Mouse (Mus musculus) intestine, postnatal 0 days (tissue): ENCODE data around the gene Bcas3. TPM values are rescaled to one million over a fixed set of nuclear protein-coding genes. Genes with fewer than 3 reads are reported as not detected.
"Not testable (repeated sequence)": the region's sequence is repeated elsewhere in the genome, so short reads cannot be mapped to it uniquely, and the experiment has no call there.

Experiments
- ATAC-seq: fragments of 200-750 bp; cut with Nextera tagmentation; 2 replicates; pipeline ENCODE4 v1.8.0; 2017; ENCODE audit warnings: mild to moderate bottlenecking, moderate TSS enrichment, moderate library complexity
- H3K27ac ChIP-seq: fragments of 300-500 bp; sonication (generic); 2 replicates; pipeline ENCODE4 v1.5.1; 2014; ENCODE audit warnings: mild to moderate bottlenecking, low read depth, low read length, moderate library complexity
- H3K27me3 ChIP-seq: fragments of 300-500 bp; sonication (generic); replicated peaks from 2 replicates; pipeline ENCODE4 v1.6.1; 2014; ENCODE audit warnings: low read length, mixed read lengths; ENCODE audit not compliant: control insufficient read depth, insufficient read depth
- H3K36me3 ChIP-seq: fragments of 300-500 bp; sonication (generic); 2 replicates; pipeline ENCODE4 v1.6.1; 2014; ENCODE audit warnings: mild to moderate bottlenecking, moderate library complexity; ENCODE audit not compliant: control insufficient read depth, insufficient read depth
- H3K4me1 ChIP-seq: fragments of 300-500 bp; sonication (generic); replicated peaks from 2 replicates; pipeline ENCODE4 v1.6.1; 2014; ENCODE audit warnings: antibody characterized with exemption, low read length, mixed read lengths; ENCODE audit not compliant: control insufficient read depth, insufficient read depth
- H3K4me2 ChIP-seq: fragments of 300-500 bp; sonication (generic); replicated peaks from 2 replicates; pipeline ENCODE4 v1.6.1; 2014; ENCODE audit warnings: low read depth, mild to moderate bottlenecking, moderate library complexity
- H3K4me3 ChIP-seq: fragments of 300-500 bp; sonication (generic); 2 replicates; pipeline ENCODE4 v1.5.1; 2014; ENCODE audit warnings: low read depth, low read length
- H3K9ac ChIP-seq: fragments of 300-500 bp; sonication (generic); 2 replicates; pipeline ENCODE4 v1.6.1; 2014; ENCODE audit warnings: mild to moderate bottlenecking, low read depth, low read length
- H3K9me3 ChIP-seq: fragments of 300-500 bp; sonication (generic); 2 replicates; pipeline ENCODE4 v1.6.1; 2016; ENCODE audit warnings: mixed run types; ENCODE audit not compliant: control insufficient read depth
- CTCF ChIP-seq: sonication (generic); IDR thresholded peaks from 2 replicates; pipeline ENCODE4 v1.5.1; 2016; ENCODE audit warnings: low read depth, mild to moderate bottlenecking, control low read depth, antibody characterized with exemption, moderate library complexity
- WGBS: fragments of 180-500 bp; shearing (Covaris S2); extraction: QIAGEN DNeasy Blood & Tissue Kit; methylation state at CpG from one replicate; pipeline ENCODE4 v1.1.7; 2014; 5-methylcytosine and 5-hydroxymethylcytosine counted together
- polyA plus RNA-seq: library from polyadenylated mRNA; unstranded; fragments of >200 nt; fragmentation: Nextera tagmentation; extraction: Ambion mirVana; gene quantifications from 2 replicates; pipeline ENCODE4 v1.2.1, GENCODE M21; 2015

Gene Bcas3
- polyA plus RNA-seq, 1 experiment from 2014 or later: 17.2 TPM

DNA sequence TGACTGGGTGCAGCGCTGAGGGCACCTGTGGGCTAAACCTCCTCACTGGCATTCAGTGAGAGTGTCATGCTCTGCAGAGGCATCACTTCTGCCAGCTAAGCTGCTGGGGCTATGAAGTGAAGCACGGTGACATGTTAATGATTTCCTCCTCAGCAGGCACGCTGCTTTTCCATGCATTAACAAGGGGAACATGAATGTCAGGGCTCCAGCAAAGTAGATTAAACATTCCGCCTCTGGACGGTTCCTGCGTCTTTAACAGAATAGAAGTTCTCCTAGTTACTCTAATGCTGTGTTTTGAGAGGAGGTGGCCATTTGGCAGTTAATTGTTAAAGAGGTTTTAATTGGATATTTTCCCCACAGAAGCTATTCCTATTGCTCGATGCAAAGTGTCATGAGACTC lies 134.5 kb downstream of the Bcas3 start:
- Histone ChIP-seq H3K27ac (no peak overlapping the region), H3K9me3 (no peaks in the 10 kb centered on the region), H3K9ac (no peak overlapping the region), H3K27me3 (no peaks in the 10 kb centered on the region), H3K4me3 (no peak overlapping the region), H3K4me2 (no peak overlapping the region), H3K4me1 (no peaks in the 10 kb centered on the region), H3K36me3 (no peaks in the 10 kb centered on the region; the same call in 1 of the 2 replicates)
- no peak for TF ChIP-seq CTCF
- 69% methylated on average over 7 of the region's 7 CpGs for WGBS
- no peak for ATAC-seq

DNA sequence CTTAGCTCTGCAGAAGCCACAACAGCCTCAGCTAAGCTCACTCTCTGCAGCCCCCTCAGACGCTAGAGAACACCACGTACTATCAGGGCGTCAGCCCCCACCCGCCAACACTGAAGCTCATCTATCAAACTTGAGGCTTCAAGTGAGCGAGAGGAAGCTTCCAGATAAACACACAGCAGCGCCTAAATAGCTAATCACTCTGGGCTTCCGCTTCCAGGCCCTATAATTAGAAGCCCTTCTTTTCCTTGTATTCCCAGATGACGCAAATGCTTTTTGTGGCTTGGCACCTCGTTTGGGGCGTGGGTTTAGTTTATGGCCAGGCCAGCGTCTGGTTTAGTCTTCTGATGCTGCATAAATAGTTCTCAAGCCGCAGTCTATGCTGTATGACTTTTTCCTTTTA lies 139.3 kb downstream of the Bcas3 start:
- Histone ChIP-seq H3K9ac (no peak overlapping the region), H3K27ac (no peak overlapping the region), H3K4me1 (no peaks in the 10 kb centered on the region; the same call in 1 of the 2 replicates), H3K9me3 (no peaks in the 10 kb centered on the region), H3K4me2 (peak overlapping the region; percentile 10; the same call in 1 of the 2 replicates), H3K36me3 (no peaks in the 10 kb centered on the region), H3K27me3 (no peaks in the 10 kb centered on the region), H3K4me3 (no peak overlapping the region)
- TF ChIP-seq CTCF: no peak
- 19% methylated on average over 12 of the region's 12 CpGs for WGBS
- ATAC-seq: peak; percentile 41; the same call in 1 of the 2 replicates

DNA sequence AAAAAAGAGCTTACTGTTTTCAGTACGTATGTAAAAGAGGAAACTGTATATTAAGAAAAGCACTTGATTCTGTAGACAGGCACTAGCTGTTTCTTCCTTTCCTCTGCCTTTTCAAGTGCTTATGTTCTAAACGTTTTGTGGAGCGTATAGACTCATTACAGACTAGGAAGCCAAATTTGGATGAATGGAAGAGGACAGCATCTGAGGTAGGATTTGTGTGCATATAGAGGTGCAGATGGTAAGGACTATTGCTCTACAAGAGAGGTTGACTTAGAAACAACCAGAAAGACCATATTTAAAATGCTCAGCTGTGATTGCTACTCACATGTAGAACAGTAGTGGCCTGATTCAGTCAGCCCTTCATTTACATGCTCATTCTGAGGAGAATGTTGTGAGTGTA lies 139.7 kb downstream of the Bcas3 start:
- no peaks in the 10 kb centered on the region for H3K27me3 ChIP-seq
- no peak for TF ChIP-seq CTCF
- ATAC-seq: no peak
- H3K4me3 ChIP-seq: no peak overlapping the region
- H3K36me3 ChIP-seq: no peaks in the 10 kb centered on the region
- H3K4me1 ChIP-seq: no peaks in the 10 kb centered on the region; the same call in 1 of the 2 replicates
- no peak overlapping the region for H3K27ac ChIP-seq
- no peaks in the 10 kb centered on the region for H3K9me3 ChIP-seq
- H3K4me2 ChIP-seq: peak overlapping the region; percentile 10; the same call in 1 of the 2 replicates
- H3K9ac ChIP-seq: no peak overlapping the region
- WGBS: 48% methylated on average over 3 of the region's 3 CpGs

DNA sequence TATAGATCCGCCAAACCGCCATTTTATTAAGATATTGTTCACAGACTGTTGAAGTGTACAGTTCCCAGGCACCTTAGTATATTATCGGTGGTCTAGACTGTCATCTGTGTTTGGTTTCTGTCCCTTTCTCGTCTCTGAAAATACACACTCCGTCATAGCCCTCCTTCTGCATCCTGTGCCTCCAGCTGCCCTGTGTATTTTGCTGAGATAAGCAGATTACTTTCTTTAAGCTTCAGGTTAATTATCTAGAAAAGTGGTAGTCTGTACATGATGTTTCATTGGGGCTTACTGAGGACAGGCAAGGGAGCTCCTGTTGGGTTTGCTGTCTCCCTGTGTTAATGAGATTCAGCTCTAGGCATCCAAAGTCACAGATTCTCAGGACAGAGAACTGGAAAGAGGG lies 146.6 kb downstream of the Bcas3 start:
- 80% methylated on average over 5 of the region's 5 CpGs for WGBS
- H3K9ac ChIP-seq: no peak overlapping the region
- H3K36me3 ChIP-seq: no peaks in the 10 kb centered on the region
- H3K4me1 ChIP-seq: no peaks in the 10 kb centered on the region
- ATAC-seq: no peak
- H3K27me3 ChIP-seq: no peaks in the 10 kb centered on the region
- H3K4me2 ChIP-seq: no peak overlapping the region
- no peaks in the 10 kb centered on the region for H3K9me3 ChIP-seq
- TF ChIP-seq CTCF: no peak
- no peak overlapping the region for H3K4me3 ChIP-seq
- no peak overlapping the region for H3K27ac ChIP-seq

DNA sequence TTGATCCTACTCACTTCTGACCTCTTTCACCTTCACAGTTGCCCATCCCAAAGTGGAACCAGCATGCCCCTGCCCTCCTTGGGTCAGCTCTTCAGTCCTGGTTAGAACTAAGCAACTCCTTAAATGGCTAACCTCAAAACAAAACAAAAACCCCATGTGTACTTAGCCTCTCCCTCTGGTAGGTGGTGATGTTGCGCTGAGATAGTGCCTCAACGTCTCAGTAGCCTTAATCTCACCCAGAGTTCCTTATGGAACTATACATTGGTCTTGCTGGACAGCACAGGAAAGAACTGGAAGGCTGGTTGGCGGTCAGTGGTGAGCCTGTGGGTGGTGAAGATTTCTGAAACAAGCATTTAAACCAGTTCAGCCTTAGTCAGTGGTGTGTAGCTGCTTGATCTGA lies 149.1 kb downstream of the Bcas3 start:
- Histone ChIP-seq H3K4me3 (no peak overlapping the region), H3K4me1 (no peaks in the 10 kb centered on the region), H3K27ac (no peak overlapping the region), H3K4me2 (no peak overlapping the region), H3K27me3 (no peaks in the 10 kb centered on the region), H3K36me3 (no peaks in the 10 kb centered on the region), H3K9ac (no peak overlapping the region), H3K9me3 (no peaks in the 10 kb centered on the region)
- no peak for TF ChIP-seq CTCF
- WGBS: 69% methylated on average over 3 of the region's 3 CpGs
- ATAC-seq: no peak

DNA sequence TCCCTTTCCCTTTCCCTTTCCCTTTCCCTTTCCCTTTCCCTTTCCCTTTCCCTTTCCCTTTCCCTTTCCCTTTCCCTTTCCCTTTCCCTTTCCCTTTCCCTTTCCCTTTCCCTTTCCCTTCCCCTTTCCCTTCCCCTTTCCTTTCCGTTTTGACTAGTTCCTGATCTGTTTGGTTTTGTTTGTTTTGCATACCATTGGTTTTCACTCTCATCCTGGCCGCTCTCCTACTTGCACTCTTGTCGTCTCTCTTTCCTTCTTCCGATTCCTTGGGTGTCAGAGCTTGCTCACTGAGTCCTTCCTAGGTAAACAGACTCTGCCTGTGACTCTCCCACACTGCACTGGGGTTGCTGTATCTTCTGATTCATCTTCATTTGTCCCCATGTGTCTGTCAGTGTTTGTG lies 151.8 kb downstream of the Bcas3 start:
- H3K27ac ChIP-seq, H3K4me3 ChIP-seq, H3K4me1 ChIP-seq, ATAC-seq, H3K4me2 ChIP-seq, H3K9me3 ChIP-seq, H3K27me3 ChIP-seq, H3K9ac ChIP-seq, H3K36me3 ChIP-seq: not testable (repeated sequence)
- 28% methylated on average over 4 of the region's 4 CpGs for WGBS

DNA sequence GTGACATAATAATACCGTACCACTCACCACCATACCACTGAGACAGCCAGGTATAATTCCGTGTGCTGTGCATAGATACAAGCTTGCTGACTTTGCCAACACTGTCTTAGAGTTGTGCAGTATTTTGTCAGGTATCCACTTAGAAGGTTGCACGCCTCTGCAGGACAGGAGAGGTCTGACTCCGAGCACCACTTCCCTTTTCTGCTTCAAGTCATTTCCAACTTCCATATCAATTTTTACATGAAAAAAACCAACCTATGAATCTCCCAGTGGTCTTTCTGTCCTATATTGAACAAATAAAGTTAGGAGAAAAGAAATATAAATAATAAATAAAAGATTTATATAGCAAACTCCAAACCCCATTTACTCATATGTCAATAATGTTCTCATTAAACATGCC lies 152.8 kb downstream of the Bcas3 start:
- Histone ChIP-seq H3K36me3 (no peaks in the 10 kb centered on the region), H3K27me3 (no peaks in the 10 kb centered on the region), H3K27ac (no peak overlapping the region), H3K9me3 (no peaks in the 10 kb centered on the region), H3K4me1 (no peaks in the 10 kb centered on the region), H3K4me2 (no peak overlapping the region), H3K4me3 (no peak overlapping the region), H3K9ac (no peak overlapping the region)
- WGBS: 90% methylated on average over 4 of the region's 4 CpGs
- no peak for TF ChIP-seq CTCF
- no peak for ATAC-seq
